Mouse (Mus musculus) left cerebral cortex, adult 8-10 months (tissue): ENCODE results near the gene Sphk1. TPM values are rescaled to one million over a fixed set of nuclear protein-coding genes. Genes with fewer than 3 reads are reported as not detected.

ENCODE experiments used
- DNase-seq, 2 experiments: peaks; one replicate each; pipeline ENCODE4 v3.0.0; 2022; ENCODE audit warnings: low spot score in 2 of 2
- total RNA-seq, 4 experiments: library from RNA; stranded (reverse); gene quantifications; 2 replicates each; pipeline ENCODE4 v1.2.4; 2022

Gene Sphk1
- total RNA-seq, 4 experiments from 2014 or later, result 5.6 to 7.2 (median 6.3) TPM

DNA sequence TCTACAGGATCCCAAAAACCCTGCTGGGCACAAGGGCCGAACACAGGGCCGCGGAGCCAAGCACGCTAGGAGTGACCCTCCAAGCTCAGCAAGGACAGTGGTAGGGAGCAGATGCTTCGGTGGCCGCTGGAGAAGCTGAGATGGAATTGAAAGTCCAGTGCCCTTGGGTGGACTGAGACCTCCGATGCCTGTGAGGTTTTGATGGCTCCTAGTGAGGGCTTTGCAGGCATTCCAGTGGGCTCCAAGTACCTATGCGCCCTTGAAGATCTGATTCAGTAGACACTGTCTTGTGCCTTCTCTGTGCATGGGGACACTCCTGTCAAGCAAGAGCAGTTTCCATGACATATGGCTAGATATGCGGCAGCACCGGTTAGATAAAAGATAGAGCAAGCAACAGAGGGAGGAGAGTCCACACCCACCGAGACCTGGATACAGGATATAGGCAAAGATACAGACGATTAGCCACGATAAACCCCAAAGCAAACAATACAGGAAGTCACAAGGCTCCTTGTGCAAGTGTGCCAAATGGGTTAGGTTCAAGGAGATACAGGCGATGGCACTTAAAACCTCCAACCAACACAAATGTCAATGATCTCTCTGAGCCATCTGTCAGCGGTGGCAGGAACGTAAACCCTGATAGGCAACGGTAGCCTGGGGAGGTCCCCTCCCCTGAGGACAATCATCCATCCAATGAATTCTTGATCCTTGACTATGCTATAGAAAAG, 24.4 kb upstream of the Sphk1 start:
- no peak for DNase-seq

DNA sequence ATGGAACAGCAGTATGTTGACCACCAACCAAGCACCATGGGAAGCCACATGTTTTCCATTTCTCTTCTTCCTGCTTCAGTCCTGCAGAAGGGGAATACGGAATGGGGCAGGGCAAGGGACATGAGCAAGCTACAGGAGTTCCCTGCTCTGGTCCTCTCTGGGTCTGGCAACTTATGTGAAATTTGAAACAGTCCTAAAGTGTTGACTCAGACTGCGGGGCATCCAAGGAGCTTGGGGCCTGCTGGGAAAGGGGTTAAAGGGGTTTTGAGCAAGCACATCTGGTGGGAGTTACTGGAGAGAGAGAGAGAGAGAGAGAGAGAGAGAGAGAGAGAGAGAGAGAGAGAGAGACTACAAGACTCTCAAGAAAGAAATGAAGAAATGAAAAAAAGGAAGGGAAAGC, 22.0 kb upstream of the Sphk1 start:
- DNase-seq, result no peak

- DNase-seq, result no peak
Measured at GRCm38 (mm10) chr11:116511301-116511868, 19.3 kb upstream of the Sphk1 start.

GRCm38 (mm10) chr11:116512154-116512553, 18.6 kb upstream of the Sphk1 start:
- DNase-seq, result no peak

GRCm38 (mm10) chr11:116512987-116513386, 17.7 kb upstream of the Sphk1 start:
- DNase-seq, result no peak

GRCm38 (mm10) chr11:116513531-116514038, 17.1 kb upstream of the Sphk1 start:
- DNase-seq, result no peak

GRCm38 (mm10) chr11:116515330-116516020, 15.2 kb upstream of the Sphk1 start:
- DNase-seq, result no peak

GRCm38 (mm10) chr11:116518482-116518881, 12.2 kb upstream of the Sphk1 start:
- no peak for DNase-seq

GRCm38 (mm10) chr11:116521143-116521542, 9.6 kb upstream of the Sphk1 start:
- DNase-seq, result no peak

DNA sequence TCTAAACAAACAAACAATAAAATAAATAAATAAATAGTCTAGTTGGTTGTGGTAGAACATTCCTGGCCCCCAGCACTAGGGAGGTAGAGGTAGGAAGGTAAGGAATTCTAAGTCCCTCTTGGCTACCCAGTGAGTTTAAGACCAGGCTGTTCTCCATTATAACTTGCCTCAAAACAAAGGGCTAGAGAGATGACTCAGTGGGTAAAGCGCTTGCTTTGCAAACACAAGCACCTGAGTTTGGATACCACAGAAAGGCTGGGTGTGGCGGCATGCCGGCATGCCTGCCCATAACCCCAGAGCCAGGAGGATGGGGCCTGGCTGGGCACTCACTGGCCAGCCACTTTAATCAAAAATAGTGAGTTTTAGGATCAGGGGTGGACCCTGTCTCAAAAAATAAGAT, 8.7 kb upstream of the Sphk1 start:
- DNase-seq, result no peak

DNA sequence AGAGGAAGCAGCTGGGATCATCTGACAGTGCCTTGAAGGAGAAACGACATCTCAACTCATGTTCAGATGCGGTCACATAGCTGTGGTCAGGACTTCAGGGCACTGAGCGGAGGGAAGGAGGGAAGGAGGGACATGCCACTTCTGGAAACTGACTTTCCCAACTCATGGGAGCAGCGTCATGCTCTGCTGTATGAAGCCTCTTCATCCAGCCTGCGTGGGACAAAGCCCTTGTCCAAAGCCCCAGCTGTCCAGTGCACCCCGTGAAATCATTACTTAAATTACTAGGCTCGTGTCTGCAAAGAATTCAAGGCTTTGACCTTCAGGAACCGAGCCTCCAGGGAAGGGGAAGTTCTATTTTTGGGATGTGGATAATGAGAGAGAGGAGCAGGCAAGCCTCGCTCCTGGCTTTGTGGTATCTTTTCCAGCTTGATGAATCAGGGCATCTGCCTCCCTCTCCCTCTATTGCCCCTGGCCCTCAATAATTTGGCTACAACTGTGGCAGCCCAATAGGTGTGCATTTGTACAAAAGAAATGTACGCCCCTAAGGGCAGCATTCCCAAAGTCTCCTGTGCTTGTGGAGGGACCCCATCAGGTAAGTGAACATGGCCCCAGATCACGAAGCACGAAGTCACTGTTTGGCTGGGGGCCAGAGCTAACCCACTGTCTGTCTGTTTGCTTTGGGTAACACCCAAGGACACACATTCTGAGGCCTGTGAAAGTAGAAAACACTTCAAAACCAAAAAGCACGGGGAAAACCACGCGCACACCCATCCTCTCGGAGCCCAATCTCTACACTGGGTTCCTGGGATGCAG, 7.6 kb upstream of the Sphk1 start:
- DNase-seq, result no peak

DNA sequence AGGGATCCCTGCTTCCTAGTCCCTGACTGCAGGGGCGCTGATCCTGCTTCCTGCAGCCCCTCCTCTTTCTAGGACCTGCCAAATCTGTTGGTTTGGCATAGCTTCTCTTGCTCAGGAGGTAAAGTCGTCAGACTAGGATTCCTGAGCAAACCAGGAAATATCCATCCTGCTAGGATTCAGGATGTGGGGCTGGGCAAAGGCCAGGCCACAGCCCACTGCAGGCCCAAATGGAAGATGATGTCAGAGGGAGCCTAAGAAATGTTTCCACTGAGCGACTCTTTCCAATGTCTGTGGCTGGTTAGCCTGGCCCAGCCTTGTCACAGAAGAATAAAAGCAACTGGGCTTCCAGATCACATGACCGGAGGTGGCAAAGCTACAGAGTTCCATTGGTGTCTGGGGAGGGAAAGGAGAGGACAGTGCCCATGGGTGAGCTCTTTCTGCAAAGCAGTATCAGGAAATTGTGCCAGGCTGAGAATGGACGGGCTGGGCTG, 7.0 kb upstream of the Sphk1 start:
- DNase-seq, result no peak

DNA sequence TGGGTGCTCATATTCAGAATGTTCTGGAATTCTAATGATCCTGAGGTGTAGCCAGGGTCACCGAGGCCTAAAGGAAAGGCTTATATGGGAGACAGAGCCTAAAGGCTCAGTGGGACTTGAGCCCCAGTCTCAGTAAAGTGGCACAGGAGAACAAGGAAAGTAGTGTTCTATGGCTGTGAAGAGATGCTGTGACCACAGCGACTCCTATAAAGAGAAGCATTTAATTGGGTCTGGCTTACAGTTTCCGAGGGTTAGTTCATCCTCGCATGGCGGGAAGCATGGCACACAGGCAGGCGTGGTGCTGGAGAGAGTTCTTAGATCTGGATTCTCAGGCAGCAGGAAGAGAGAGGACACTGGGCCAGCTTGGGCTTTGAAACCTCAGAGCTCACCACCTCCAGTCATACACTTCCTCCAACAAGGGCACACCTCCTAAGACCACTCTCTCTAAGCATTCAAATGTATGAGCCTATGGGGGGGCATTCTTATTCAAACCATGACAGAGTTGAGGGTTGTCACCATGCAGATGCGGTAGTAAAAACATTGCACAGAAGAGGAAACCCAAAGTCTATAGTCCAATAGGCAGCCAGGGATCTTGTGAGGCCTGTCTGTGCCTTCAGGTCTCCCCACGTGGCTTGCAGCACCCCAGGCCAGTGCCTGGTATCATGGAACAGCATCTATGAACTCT, 1.9 kb upstream of the Sphk1 start:
- no peak for DNase-seq

GRCm38 (mm10) chr11:116531371-116532191, 856 bp downstream of the Sphk1 start:
- no peak for DNase-seq

GRCm38 (mm10) chr11:116532262-116532809, 1.6 kb downstream of the Sphk1 start:
- no peak for DNase-seq

- DNase-seq, result no peak
Measured at GRCm38 (mm10) chr11:116532810-116533338, 2.1 kb downstream of the Sphk1 start.

DNA sequence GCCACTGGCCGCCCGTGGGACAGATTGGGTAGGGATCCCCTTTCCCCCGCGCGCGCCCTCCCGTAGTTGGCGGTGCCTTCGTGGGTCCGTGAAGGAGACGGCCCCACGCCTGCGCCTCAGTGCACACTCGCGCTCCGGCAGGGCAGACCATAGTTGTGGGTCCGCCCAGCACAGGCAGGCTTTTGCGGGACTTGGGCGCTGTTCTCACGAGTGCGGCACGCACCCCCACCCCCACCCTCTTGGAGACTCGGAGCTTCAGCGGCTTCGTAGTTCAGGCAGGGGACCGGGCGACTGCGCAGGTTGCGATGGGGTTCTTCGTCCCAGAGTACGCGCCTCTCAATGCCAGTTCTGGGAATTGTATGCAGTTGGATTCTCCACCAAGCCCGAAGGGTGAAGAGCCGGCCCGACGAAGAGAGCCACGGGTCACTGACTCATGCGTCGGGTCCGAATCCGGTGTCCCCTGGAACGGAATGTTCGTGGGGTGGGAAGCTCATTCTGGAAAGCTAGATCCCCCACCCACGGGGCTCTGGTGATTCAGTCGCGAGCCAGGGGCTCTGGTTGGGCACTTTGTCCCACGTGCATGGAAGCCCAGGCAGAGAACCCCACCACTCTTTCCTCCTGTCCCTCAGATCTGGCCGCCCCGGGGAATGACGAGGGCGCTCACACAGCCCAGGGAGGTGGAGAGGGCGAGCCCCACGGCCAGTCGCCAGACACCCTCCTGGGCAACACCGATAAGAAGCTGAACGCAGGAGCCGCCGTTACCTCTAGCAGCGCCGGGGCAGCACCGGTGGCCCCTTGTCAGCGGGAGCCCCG, 2.8 kb downstream of the Sphk1 start:
- peak in 1 of 2 experiments; percentile 31 for DNase-seq

DNA sequence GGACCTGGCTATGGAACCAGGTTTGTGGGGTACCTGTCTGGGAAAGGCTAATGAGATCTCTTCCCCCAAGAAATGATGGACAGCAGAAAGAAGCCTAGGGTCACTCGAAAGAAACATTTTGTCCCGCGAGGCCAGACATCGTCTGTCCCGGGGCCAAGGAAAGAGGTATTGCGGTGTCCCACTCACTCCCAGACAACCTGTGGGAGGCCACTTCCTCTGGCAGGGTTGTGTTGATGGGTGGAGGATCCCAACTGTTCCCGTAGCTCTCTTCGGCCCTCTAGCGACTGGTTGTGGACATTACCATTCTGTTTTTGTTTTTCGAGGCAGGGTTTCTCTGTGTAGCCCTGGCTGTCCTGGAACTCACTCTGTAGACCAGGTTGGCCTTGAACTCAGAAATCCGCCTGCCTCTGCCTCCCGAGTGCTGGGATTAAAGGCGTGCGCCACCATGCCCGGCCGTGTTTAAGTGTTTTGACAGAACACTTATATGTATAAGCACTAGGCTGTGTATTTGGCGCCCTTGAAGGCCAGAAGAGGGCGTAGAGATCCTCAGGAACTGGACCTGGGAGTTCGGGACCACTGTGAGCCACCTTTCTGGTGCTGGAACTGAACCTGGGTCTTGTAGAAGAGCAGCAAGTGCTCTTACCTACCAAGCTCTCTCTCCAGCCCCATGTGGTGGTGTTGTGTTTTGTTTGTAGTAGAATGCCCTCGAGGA, 3.6 kb downstream of the Sphk1 start:
- DNase-seq, result peak in 1 of 2 experiments; percentile 46
